Mouse (Mus musculus) kidney, adult 9 months (tissue): ENCODE results near the gene Tm4sf19.
"Not testable (repeated sequence)": the region's sequence is repeated elsewhere in the genome, so short reads cannot be mapped to it uniquely, and the experiment has no call there.

Source experiments
- DNase-seq: peaks from one replicate; pipeline ENCODE4 v3.0.0; 2022

Gene Tm4sf19

DNA sequence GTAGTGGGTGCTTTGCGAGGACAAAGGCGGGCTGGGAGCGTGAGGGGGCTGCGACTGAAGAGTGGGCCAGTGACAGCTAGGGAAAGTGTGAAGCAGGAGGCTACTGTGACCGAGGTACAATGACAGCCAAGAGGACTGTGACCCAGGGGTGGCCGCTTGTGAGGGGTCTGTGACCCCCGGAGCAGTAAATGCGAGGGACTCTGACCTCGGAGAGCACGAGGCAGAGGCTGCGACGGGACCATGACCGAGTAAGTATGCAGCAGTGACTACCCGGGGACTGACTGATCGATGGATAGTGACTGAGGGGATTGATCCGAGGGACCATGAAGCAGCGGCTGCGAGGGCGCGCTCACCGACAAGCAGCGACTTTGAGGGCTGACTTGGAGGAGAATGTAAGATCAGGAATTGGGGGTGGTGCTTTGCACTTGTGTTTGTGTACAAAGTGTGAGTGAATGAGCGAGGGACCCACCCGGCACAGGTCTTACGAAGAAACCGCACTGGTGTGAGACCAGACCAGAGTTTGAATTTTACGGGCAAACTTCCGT lies 30.8 kb downstream of the Tm4sf19 start:
- no peak for DNase-seq

DNA sequence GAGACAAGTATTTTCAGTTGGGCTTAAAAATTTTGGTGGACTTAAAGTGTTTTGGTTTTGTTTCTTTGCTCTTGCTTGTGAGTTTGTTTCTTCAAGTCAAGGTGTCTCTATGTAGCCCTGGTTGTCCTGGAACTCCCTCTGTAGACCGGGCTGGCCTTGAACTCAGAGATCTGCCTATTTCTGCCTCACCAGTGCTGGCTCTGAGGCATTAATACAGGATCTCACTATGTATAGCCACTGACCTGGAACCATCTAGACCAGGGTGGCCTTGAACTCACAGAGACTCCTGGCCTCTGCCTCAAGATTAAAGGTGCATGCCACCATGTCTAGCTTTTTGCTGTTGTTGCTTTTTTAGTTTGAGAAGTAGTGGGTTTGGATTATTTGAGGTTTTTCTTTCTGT lies 31.6 kb downstream of the Tm4sf19 start:
- no peak for DNase-seq

DNA sequence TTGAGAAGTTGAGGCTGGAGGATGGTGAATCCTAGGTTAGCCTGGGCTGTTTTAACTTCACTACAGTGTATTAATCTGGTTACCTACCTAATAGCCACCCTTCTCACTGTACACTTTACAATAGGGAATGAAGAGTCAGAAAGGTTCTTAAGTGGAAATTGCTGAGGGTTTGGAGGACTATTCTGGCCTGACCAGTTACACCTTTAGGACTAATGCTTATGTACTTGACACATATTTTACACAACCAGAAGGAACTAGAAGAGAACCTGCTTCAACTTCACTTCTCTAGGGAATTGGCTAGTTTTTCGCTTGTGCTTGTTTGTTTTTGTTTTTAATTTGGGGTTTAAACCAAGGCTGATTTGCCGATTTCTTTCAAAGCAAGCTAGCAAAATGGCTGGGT lies 32.8 kb downstream of the Tm4sf19 start:
- DNase-seq = no peak

- no peak for DNase-seq
Measured at GRCm38 (mm10) chr16:32434066-32434465, 33.8 kb downstream of the Tm4sf19 start.

GRCm38 (mm10) chr16:32434691-32435090 lies 34.4 kb downstream of the Tm4sf19 start:
- DNase-seq = no peak

DNA sequence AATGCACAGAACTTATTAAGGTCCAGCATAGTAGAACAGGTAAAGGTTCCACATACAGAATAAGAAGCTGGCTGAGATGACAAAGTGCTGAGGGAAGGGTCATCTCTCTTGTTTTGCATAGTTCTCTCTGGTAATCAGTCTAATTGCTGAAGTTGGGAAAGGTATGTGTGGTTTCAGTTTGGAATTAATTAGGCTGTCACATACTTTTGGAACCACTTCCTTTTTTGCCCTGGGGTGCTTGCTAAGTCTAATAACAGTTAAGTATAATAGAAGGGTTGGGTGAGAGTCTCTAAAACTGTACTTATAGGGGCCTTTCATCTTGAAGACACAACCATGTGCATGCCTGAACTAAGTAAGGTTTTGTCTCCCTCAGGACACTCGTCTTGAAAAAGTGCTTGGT lies 36.4 kb downstream of the Tm4sf19 start:
- DNase-seq = no peak

DNA sequence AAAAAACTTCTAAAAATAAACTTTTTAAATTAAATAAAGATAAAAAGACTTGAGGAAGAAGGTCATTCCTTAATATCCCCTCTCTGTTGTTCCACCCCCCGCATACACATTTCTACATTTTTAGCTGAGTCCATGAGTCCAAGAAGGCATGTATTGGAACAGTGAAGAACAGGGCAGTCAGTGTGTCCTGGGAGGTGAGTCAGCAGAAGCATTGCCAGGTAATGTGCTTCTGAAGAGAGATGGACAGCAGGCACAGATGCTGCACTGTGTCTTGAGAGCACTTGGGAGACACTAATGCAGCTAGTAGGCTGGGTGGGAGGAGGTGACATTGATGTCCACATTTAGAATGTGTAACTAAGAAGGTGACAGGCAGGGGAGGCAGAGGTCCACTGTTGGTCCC lies 37.0 kb downstream of the Tm4sf19 start:
- no peak for DNase-seq

DNA sequence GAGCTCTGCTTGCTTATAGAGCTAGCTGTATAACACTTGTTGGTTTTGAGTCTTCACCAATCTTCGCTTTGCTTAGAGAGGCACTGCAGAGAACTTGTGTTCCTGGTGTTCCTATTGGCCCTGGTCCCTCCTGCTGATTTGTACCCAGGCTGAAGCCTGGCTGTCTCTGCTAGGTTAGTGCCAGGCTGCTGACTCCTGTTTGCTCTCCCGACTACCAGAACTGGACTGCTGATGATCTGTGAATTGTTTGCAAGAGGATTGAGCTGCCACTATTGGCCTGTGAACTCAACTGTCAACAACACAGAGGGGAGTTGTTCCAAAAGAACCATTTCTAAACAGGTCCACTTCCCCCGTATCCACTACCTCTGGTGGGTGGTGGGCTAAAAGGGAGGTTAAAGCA lies 41.1 kb downstream of the Tm4sf19 start:
- DNase-seq = no peak

DNA sequence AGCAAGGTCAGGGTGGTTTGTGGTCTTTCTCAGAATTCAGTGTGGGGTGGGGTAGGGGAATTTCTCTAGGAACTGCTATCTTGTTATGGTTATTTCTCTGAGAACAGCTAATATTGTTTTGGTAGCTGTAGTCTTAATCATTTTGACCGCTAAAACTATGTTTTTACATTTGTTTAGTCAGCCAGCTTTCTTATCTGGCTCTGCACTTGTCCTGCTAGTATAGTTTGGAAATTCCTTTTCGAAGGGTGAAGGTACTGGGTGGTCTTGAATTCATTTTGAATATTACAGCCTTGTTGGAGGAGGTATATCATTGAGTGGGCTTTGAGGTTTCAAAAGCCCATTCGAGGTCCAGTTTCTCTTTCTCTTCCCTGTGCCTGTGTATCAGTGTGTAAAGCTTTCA lies 44.3 kb downstream of the Tm4sf19 start:
- DNase-seq = not testable (repeated sequence)

DNA sequence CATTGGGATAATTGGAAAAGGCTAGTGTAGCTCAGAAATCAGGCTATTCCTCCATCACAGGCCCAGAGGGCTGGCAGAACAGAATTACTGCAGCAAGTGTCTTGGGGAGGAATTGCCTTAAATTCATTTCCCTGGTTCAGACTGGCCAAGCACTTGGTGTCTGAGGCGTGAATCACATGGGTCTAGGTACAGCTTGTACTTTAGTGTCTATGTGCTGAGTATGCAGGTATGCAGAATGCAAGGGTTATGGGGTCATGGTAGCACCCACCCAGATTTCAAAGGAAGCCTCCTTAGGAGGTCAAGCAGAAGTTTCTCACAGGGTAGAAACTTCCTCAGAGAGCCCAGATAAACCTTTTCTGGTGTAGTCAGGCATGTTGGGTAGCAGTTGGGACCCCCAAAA lies 45.3 kb downstream of the Tm4sf19 start:
- peak; percentile 54 for DNase-seq

DNA sequence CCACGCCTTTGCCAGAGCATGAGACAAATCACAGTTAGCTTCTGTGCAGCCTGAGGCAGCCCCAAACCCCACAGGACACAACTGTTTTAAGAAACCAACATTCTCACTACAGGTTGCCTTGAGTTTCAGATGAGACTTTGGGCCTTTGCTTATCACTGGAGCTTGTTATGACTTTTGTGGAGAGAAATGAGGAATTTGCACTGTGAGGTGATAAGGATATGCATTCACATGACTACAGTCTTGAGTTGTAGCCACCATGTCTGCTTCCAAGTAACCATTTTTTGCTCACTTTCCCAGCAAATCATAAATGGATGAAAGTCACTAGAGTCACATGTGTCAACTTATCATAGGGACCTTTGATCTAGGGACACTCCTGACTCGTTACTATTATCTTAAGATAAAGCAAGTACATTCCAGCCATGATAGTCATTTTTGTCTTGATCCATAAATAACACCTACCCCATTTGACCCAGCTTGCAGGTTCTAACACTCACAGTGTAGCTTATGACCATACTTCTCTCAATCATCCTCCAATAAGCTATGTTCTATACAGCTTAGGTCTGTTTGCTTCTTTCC lies 46.3 kb downstream of the Tm4sf19 start:
- DNase-seq = no peak

DNA sequence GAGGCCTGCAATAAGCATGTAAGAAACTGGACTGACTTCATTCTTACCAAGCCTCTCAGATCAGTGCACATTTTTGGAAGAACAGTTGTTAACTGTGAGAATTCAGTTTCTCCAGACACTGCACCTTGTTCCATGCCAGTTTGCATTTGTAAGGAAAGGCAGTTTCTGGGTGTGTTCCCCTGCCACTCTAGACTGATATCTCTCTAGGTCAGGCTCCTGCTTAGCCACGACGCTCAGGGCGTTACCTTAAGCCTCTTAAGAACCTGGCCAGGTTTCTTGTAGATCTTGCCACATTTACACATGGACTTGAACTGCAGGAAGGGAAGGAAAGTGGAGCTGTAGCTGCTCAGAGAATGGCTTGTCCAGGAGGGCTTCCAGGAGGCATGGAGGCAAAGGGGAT lies 49.4 kb downstream of the Tm4sf19 start:
- no peak for DNase-seq

- DNase-seq = no peak
Measured at GRCm38 (mm10) chr16:32450133-32450532, 49.8 kb downstream of the Tm4sf19 start.

- DNase-seq = no peak
Measured at GRCm38 (mm10) chr16:32453102-32453501, 52.8 kb downstream of the Tm4sf19 start.

- no peak for DNase-seq
Measured at GRCm38 (mm10) chr16:32454646-32455045, 54.3 kb downstream of the Tm4sf19 start.

DNA sequence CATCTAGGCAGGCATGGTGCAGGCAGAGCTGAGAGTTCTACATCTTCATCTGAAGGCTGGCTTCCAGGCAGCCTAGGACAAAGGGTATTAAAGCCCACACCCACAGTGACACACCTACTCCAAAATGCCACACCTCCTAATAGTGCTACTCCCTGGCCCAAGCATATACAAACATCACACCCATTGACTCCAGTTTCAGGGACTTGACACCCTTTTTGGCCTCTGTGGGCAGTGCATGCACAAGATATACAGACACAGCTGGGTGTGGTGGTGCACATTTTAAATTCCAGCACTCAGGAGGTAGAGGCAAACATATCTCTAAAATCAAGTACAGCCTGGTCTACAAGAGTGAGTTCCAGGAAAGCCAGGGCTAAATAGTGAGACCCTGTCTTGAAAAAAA lies 55.8 kb downstream of the Tm4sf19 start:
- DNase-seq = no peak

GRCm38 (mm10) chr16:32456761-32457160 lies 56.5 kb downstream of the Tm4sf19 start:
- DNase-seq = peak; percentile 58
